Mouse (Mus musculus) CD4-positive, CD25-positive, alpha-beta regulatory T cell, adult 9 weeks (primary cell): ENCODE results near the gene Mettl15. TPM values are rescaled to one million over a fixed set of nuclear protein-coding genes. Genes with fewer than 3 reads are reported as not detected.

ENCODE experiments used
- polyA plus RNA-seq: library from polyadenylated mRNA; unstranded; fragments of 100-300 nt; shearing (Covaris generic); gene quantifications from one replicate; pipeline ENCODE4 v1.2.1, GENCODE M21; 2017

The Mettl15 gene
- 12.8 TPM for polyA plus RNA-seq

DNA sequence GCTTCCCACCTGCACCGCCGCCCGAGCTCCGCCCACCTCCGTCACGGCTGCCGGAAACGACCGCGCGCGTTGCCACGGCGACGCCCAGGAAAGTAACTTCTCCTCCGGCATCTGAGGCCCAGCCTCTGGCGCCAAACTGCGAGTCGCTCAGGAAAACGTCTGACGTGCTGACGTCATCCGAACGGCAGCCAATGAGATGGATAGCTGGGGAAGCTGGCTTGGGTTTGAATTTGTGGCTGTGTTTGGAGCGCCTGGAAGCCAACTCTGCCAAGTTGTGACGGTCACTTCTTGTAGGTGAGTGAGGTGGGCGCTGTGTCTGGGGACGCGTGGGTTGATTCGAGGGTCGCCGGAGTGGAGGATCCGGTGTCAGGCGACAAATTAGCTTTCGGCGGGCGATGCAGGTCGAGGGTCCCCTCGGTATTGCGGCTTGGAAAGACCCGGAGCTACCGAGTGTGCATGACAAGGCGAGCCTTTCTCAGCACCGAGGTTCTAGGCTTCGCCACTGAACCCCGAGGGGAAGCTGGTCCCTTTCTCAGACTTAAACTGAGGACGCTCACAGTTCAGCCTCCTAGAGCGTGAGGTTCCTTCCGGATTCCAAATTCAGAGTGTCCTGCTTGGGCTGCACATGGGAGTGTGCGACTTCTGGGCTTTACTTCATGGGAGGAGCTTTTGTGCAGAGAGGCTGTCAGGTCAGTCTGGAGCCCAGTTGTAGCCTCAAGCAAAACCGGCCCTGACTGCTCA lies at the start of gene Mettl15, which contains the start of gene Kif18a:
Gene Mettl15, minus strand, starts transcription at position 149 of the 741 bp plus-strand sequence.
Gene Kif18a, plus strand, starts transcription at position 139 of the 741 bp plus-strand sequence.

Other genes starting within 250 kb of the Mettl15 start
- 4.6 TPM for gene Kif18a, start within 50 bp of the Mettl15 start, polyA plus RNA-seq